Mouse (Mus musculus) central nervous system, embryonic 18 days (tissue): ENCODE data around the gene Adm2. TPM values are rescaled to one million over a fixed set of nuclear protein-coding genes. Genes with fewer than 3 reads are reported as not detected.

Experiments
- polyA plus RNA-seq: library from polyadenylated mRNA; depleted of rRNA; stranded (reverse); fragments of >200 nt; gene quantifications from 2 replicates; pipeline ENCODE4 v1.2.3, GENCODE M21; 2012; rRNA removed

The Adm2 gene
- polyA plus RNA-seq, result 0.07 TPM in 1 of 2 replicates, not detected in the other

DNA sequence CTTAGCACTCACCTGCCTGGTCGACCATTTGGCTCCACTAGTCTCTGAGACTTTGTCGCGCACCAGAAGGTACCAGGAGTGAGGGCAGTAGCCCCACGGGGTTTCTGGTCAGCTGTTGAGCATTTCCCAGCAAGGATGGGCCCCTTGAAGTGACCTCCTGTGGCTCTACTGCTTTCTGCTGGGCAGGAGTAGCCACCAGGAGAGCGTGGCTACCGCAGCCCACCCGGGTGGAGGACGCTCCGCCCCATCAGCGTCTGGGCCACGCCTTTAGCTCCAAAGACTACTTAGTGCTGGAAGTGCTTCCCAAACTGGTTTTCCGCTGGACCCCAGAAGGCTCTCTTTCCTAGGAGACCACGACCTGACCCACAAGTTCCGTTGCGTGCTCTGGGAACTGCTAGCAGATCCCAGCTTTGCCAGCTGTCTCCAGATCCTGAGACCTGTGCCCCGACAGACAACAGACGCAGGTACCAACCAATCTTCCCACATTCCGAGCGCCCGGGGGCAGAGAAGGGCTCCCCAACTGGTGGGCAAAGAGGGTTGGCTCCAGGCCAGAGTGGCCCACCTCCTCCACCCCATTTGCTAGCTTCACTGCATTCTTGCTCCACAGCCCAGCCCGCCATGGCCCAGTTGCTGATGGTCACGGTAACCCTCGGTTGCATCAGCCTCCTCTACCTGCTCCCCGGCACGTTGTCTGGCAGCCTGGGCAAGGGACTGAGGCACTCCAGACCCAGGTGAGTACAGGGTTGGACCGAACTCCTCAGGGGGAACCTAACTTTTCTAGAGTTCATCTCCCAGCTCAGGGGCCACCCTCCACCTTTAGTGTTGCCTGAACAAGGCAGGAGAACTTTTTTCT is at the start of gene Adm2:
TSS of gene Adm2 (plus strand) at position 51 of the 853 bp plus-strand sequence.

GRCm38 (mm10) chr15:89315190-89315731 is 7.3 kb upstream of the Adm2 start, which contains the start of gene Sbf1:
Gene Sbf1, minus strand, starts transcription at chr15:89315311.

DNA sequence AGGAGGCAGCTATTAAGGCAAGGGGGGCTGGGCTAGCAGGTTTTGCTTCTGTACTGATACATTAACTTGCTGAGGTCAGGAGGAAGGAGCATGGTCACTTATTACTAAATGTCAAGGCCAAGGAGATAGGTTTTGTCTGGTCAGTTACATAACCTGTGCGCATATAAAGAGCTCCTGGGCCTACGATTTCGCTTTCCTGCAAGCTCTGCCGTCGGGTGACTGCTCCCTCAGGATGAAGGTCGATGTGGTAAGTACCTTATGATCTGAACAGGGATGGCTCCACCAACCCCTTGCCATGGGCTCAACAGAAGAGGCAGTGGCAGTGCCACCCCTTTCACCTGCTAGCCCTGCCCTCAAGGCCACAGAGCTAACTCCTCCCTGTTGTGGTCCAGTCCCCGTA is 11.8 kb downstream of the Adm2 start, which contains the start of gene Miox:
TSS of gene Miox (plus strand) at position 128 of the 400 bp plus-strand sequence.

GRCm38 (mm10) chr15:89355241-89356187 is 33.0 kb downstream of the Adm2 start, which contains the start of the genes Lmf2 and Ncaph2:
Gene Lmf2, minus strand, starts transcription at chr15:89355659.
Gene Ncaph2, plus strand, starts transcription at chr15:89355719.

DNA sequence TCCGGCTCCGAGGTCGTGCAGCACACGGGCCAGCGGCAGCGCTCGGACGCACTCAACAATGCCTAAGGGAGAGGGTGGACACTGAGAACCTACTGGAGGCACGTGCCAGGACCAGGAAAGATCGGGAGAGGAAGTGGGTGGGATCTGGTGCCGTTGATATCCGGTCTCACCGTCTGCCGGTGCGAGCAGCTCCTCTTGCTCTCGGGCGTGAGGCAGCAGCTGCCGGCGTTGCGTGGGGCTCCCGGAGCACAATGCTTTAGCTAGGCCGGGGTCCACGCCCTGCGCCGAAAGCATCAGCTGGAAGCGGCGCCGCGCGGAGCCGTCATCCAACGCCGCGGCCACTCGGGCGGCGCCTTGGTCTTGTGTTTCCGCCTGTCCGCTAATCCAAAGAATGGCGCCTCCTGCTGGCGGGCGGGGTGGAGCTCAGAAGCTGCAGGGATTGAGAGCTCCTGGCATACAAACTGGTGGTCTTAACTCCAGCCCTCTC is 51.3 kb downstream of the Adm2 start, which contains the start of gene Sco2:
TSS of gene Sco2 (minus strand) at position 85 of the 487 bp plus-strand sequence.

Other genes with a start within 250 kb of the Adm2 start
- gene Trabd, start 247.6 kb upstream of the Adm2 start, polyA plus RNA-seq, result 31.3 and 32.3 TPM in 2 replicates
- 36.9 and 39.2 TPM in 2 replicates for gene Selenoo, start 233.6 kb upstream of the Adm2 start, polyA plus RNA-seq
- gene Tubgcp6, start 199.6 kb upstream of the Adm2 start, polyA plus RNA-seq, result 33.3 and 39.6 TPM in 2 replicates
- gene Hdac10, start 194.0 kb upstream of the Adm2 start, polyA plus RNA-seq, result 59.9 and 61.6 TPM in 2 replicates
- gene Mapk12, start 182.0 kb upstream of the Adm2 start, polyA plus RNA-seq, result 9.2 and 9.8 TPM in 2 replicates
- 58.0 and 67.9 TPM in 2 replicates for gene Mapk11, start 173.1 kb upstream of the Adm2 start, polyA plus RNA-seq
- 134 and 141 TPM in 2 replicates for gene Plxnb2, start 141.9 kb upstream of the Adm2 start, polyA plus RNA-seq
- gene Dennd6b, start 126.2 kb upstream of the Adm2 start, polyA plus RNA-seq, result 162 TPM in 2 replicates
- gene Ppp6r2, start 111.2 kb upstream of the Adm2 start, polyA plus RNA-seq, result 132 and 135 TPM in 2 replicates
- gene Sbf1, start 7.4 kb upstream of the Adm2 start, polyA plus RNA-seq, result 149 and 165 TPM in 2 replicates
- gene Miox, start 11.7 kb downstream of the Adm2 start, polyA plus RNA-seq, result not detected in 2 replicates
- gene Lmf2, start 32.9 kb downstream of the Adm2 start, polyA plus RNA-seq, result 15.9 and 17.0 TPM in 2 replicates
- 104 and 105 TPM in 2 replicates for gene Ncaph2, start 33.0 kb downstream of the Adm2 start, polyA plus RNA-seq
- 34.5 and 37.7 TPM in 2 replicates for gene Sco2, start 51.1 kb downstream of the Adm2 start, polyA plus RNA-seq
- 3.2 and 3.9 TPM in 2 replicates for gene Tymp, start 54.3 kb downstream of the Adm2 start, polyA plus RNA-seq
- 2.2 and 4.6 TPM in 2 replicates for gene Odf3b, start 56.6 kb downstream of the Adm2 start, polyA plus RNA-seq
- gene Klhdc7b, start 62.2 kb downstream of the Adm2 start, polyA plus RNA-seq, result 0.03 and 0.04 TPM in 2 replicates
- gene Syce3, start 87.8 kb downstream of the Adm2 start, polyA plus RNA-seq, result 0.23 and 0.26 TPM in 2 replicates
- gene Cpt1b, start 103.1 kb downstream of the Adm2 start, polyA plus RNA-seq, result 6.2 and 8.1 TPM in 2 replicates
- gene C730034F03Rik, start 106.9 kb downstream of the Adm2 start, polyA plus RNA-seq, result 3.3 and 3.4 TPM in 2 replicates
- 0.11 and 0.19 TPM in 2 replicates for gene Gm44502, start 107.0 kb downstream of the Adm2 start, polyA plus RNA-seq
- 87.4 and 92.5 TPM in 2 replicates for gene Chkb, start 107.2 kb downstream of the Adm2 start, polyA plus RNA-seq
- gene Mapk8ip2, start 131.2 kb downstream of the Adm2 start, polyA plus RNA-seq, result 85.6 and 93.4 TPM in 2 replicates
- gene Arsa, start 154.7 kb downstream of the Adm2 start, polyA plus RNA-seq, result 36.4 and 36.7 TPM in 2 replicates
- 41.7 and 44.4 TPM in 2 replicates for gene Shank3, start 176.9 kb downstream of the Adm2 start, polyA plus RNA-seq
- 7.3 and 9.3 TPM in 2 replicates for gene Acr, start 245.6 kb downstream of the Adm2 start, polyA plus RNA-seq